Mouse (Mus musculus) left cerebral cortex, adult 2 months (tissue): ENCODE results near the gene Brsk2. TPM values are rescaled to one million over a fixed set of nuclear protein-coding genes. Genes with fewer than 3 reads are reported as not detected.
A peak's percentile ranks its signal among the peaks of the same experiment; 100 is the strongest.

Experiments
- DNase-seq, 2 experiments: peaks; one replicate each; pipeline ENCODE4 v3.0.0; 2021 to 2022; ENCODE audit warnings: low spot score in 2 of 2, mixed read lengths in 1 of 2; ENCODE audit errors: extremely low spot score in 1 of 2
- H3K27ac ChIP-seq: fragments of 200-600 bp; 2 replicates; pipeline ENCODE4 v1.8.1; 2022
- H3K4me3 ChIP-seq: fragments of 200-600 bp; 2 replicates; pipeline ENCODE4 v1.8.1; 2022
- CTCF ChIP-seq: fragments of 200-600 bp; IDR thresholded peaks from 2 replicates; pipeline ENCODE4 v1.8.1; 2022; ENCODE audit warnings: antibody characterized with exemption, mild to moderate bottlenecking, moderate library complexity
- intact Hi-C: fragments of 180-260 bp; cut with DNase I; formaldehyde crosslinking; loops from one replicate; pipeline ENCODE4 v1.15.1; 2025
- total RNA-seq, 2 experiments: library from RNA; stranded (reverse); gene quantifications; 2 replicates each; pipeline ENCODE4 v1.2.3; 2021

The Brsk2 gene
- total RNA-seq, 2 experiments from 2014 or later, result 223 to 224 TPM

- DNase-seq, result no peak
- Histone ChIP-seq H3K27ac (no peak overlapping the region), H3K4me3 (no peak overlapping the region)
- intact Hi-C loops, result no loop called here
- no peak for TF ChIP-seq CTCF
Measured at GRCm38 (mm10) chr7:141994121-141994520, 44.6 kb downstream of the Brsk2 start.

GRCm38 (mm10) chr7:142000661-142001060 lies 51.1 kb downstream of the Brsk2 start:
- no peak for DNase-seq
- TF ChIP-seq CTCF, result no peak
- 0 out of 2 replicates have a peak overlapping the region, but pooled peaks have one; percentile 21 for H3K27ac ChIP-seq
- H3K4me3 ChIP-seq, result no peak overlapping the region
- intact Hi-C loops, result no loop called here

DNA sequence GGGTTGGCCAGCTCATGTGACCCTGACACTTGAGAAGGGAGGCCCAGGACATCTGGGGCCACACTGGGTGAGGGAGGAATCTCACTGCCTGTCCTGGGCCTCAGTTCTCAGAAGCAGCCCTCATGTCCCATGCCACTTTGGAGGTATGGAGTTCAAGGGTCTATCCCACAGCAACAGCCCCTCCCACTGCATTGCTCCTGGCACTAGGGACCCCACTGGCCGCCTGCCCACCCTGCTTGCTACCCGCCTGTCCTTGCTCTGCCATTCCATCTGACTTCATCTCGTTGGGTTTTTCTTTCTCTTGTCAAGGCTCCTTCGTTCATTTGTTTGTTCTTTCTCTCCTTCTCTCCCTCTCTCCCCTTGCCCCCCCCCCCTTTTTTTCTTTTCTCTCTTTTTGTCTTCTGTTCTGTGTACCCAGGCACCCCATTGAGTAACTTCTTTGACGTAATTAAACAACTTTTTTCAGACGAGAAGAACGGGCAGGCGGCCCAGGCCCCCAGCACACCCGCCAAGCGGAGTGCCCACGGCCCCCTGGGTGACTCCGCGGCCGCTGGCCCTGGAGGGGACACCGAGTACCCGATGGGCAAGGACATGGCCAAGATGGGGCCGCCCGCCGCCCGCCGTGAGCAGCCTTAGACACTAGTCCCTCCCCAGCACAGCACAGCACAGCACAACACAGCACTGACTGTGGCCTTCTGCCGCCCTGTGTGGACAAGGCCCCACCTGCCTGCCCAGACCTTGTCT lies 52.2 kb downstream of the Brsk2 start:
- H3K4me3 ChIP-seq, result no peak overlapping the region
- H3K27ac ChIP-seq, result no peak overlapping the region; the same call in 1 of the 2 replicates
- intact Hi-C loops, result no loop called here
- DNase-seq, result peak in 1 of 2 experiments; percentile 39
- no peak for TF ChIP-seq CTCF

DNA sequence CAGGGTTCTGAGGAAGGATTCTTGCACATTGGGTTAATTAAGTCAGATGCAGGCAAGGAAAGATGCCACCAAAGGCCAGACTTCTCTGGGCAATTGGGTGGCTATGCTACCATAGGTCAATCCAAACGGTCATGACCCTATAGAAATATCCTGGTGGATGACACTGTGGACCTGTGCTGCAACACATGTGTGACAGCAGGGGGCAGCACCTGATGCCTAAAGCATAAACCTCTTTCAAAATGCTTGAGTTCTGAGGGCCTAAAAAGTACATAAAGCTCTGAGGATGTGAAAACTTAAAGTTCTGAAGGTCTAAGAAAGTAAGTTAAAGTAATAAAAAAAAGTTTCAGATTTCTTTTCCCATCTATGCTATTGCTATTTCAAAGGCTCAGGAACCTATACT lies 67.0 kb downstream of the Brsk2 start:
- no peak for DNase-seq
- Histone ChIP-seq H3K27ac (no peak overlapping the region), H3K4me3 (no peak overlapping the region)
- peak; percentile 87 for TF ChIP-seq CTCF
- intact Hi-C loops, result loop anchor here (1.0 to 5.0 kb wide), 3 partner anchors 21 to 156 kb away; no protein-coding TSS in a partner anchor

DNA sequence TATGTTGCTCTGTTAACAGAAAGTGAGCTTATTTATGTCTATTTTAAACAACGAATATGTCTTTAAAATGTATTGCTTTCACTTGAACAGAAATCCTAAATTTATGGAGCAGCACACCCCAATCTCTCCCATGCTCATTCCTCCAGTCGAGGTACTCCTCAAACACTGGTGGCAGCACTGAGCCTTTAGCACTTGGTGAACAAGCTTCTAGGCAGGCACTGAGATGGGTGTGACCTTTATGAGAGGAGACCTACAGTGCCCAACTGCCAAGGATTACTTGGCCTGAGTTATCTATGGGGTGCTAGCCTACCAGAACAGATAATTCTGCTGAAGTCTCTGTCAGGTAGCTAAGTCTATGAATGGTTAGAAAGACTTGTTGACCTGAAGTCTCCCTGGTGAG lies 70.1 kb downstream of the Brsk2 start:
- intact Hi-C loops, result loop anchor here (5.0 kb wide), 1 partner anchor 153 kb away; no protein-coding TSS in a partner anchor
- H3K4me3 ChIP-seq, result no peak overlapping the region
- TF ChIP-seq CTCF, result peak; percentile 41
- DNase-seq, result no peak
- H3K27ac ChIP-seq, result no peak overlapping the region

DNA sequence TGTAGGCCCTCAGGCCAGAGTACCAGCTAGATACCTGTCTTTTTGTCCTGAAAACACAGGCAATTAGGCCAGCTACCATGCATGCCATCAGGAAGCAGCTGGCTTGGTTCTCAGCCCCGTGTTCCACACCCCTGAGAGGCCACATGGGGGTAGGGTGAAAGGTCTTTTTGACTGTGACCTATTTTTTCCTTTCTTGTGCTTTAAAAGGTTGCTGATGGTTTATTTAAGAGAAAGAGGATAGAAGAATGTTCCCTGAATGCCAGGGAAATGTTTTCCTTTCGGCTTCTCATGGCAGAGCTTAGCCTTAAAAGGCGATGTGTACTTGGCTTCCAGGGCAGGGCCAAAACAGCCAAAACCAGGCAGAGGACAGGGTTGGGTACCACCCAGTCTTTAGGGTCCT lies 71.3 kb downstream of the Brsk2 start:
- Histone ChIP-seq H3K27ac (peak overlapping the region; percentile 21; the same call in 1 of the 2 replicates), H3K4me3 (no peak overlapping the region)
- no peak for DNase-seq
- TF ChIP-seq CTCF, result no peak
- intact Hi-C loops, result no loop called here

DNA sequence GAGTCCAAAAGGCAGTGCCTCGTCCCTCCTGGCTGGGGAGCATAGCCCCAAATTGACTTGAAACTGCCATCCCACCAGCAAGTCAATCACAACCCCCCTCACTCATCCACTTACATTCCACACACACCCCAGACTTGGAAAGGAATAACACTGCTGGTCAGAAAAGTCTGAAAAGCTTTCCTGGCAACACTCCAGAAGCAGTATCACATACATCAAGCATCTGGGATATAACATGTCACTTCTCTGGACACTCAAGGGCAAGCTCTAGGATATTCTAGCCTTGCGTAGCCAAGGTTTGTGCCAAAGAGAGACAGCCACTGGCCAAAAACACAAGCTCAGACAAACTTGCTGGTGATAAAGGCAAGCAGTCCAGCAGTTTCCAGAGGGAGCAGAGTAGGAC lies 75.6 kb downstream of the Brsk2 start:
- intact Hi-C loops, result no loop called here
- DNase-seq, result no peak
- Histone ChIP-seq H3K27ac (no peak overlapping the region), H3K4me3 (no peak overlapping the region)
- no peak for TF ChIP-seq CTCF

GRCm38 (mm10) chr7:142025926-142026325 lies 76.4 kb downstream of the Brsk2 start:
- no peak overlapping the region for H3K27ac ChIP-seq
- H3K4me3 ChIP-seq, result no peak overlapping the region
- TF ChIP-seq CTCF, result no peak
- DNase-seq, result no peak
- intact Hi-C loops, result no loop called here

DNA sequence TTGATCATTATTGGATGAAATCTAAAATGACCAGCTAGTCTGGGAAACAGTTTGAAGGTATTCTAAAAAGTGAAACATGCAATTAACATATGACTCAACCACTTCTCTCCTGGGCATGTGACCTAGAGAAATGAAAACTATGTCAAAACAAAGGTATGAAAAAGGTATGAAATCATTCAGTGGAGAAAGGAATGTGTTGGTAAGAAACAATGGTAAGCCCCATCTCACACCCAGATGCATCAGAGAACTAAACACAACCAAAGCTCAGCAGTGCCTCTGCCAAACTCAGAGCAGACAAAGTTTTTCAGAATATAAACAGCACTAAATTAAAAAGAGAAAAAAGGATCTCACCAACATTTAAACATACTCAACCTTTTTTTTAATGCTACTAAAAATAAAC lies 80.5 kb downstream of the Brsk2 start:
- intact Hi-C loops, result no loop called here
- TF ChIP-seq CTCF, result no peak
- DNase-seq, result no peak
- H3K4me3 ChIP-seq, result no peak overlapping the region
- H3K27ac ChIP-seq, result no peak overlapping the region

- Histone ChIP-seq H3K27ac (no peak overlapping the region), H3K4me3 (no peak overlapping the region)
- intact Hi-C loops, result no loop called here
- no peak for TF ChIP-seq CTCF
- DNase-seq, result no peak
Measured at GRCm38 (mm10) chr7:142034198-142034597, 84.6 kb downstream of the Brsk2 start.

DNA sequence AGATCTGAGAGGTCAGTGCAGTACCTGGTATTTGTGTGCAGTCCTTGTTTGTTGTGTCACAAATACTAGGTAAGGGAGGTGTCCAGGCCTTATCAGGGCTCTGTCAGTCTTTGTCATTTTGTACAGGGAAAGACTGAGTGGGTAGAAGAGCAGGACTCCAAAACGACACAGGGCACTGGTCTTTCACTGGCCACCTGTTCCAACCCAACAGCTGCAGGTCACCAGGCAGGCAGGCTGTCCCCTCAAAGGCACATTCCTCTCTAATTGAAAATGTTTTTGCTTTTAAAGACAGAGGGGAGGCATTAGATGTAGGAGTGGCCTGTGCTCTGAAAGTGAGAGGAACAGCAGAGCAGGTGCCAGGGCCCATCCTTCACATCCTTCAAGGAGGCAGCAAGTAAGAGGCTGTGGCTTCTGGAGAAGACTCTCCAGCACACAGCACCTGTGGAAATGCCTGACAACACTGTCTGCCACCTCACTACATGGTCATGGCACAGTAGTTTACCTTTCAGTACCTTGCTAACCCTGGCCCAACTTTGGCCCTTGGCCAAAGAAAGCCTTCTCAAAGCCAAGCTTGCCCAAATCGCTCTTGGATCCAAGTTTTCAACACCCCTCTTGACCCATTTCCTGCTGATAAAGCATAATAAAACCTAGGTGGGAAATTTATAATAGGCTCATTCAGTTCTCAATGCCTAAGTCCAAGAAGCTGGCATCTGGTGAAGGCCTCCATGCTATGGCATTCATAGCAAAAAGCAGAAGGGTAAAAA lies 85.7 kb downstream of the Brsk2 start:
- DNase-seq, result no peak
- Histone ChIP-seq H3K4me3 (no peak overlapping the region), H3K27ac (no peak overlapping the region)
- intact Hi-C loops, result loop anchor here (5.0 kb wide), 1 partner anchor 108 kb away; no protein-coding TSS in a partner anchor
- no peak for TF ChIP-seq CTCF

DNA sequence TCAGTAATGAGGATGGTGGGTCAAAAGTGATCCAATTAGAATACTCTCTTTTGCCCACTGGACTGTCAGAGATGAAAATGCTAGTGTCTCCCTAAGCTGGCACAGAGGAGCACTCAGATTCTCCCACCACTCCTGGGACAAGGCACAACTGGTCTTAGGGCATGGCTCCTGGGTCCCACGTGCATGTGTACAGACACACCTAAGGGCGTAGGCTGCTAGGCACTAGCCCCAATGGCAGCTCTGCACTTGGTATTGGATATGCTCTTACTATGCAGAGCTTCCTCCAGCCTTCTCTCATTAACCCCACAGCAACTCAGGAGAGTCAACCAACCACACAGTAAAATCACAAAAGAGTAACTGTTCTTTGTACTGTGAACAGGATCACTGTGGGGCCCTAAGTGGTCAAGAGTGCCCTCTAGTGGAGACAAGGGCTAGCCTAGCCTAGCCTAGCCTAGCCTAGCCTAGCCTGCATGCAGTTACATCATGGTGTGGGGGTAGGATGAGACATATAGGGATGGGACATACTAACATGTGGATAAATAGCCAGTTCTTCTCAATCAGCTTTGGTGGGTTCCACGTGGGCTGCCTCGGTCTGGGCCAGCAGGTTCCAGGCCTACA lies 88.1 kb downstream of the Brsk2 start:
- no peak overlapping the region for H3K27ac ChIP-seq
- intact Hi-C loops, result loop anchor here (1.0 to 5.0 kb wide), 2 partner anchors 21 to 110 kb away; no protein-coding TSS in a partner anchor
- peak; percentile 88 for TF ChIP-seq CTCF

More for the DNA sequence above, 88.1 kb downstream of the Brsk2 start:
- peak; percentile 23 to 35 for DNase-seq
- no peak overlapping the region for H3K4me3 ChIP-seq
